Mouse (Mus musculus) megakaryocyte, embryonic 14.5 days (primary cell): ENCODE results near the gene Man2a2.

ENCODE experiments used
- FLI1 ChIP-seq: IDR thresholded peaks from 2 replicates; pipeline ENCODE4 v1.6.1; 2012; ENCODE audit warnings: low read length, inconsistent platforms, mixed read lengths
- GATA1 ChIP-seq: IDR thresholded peaks from 3 replicates; pipeline ENCODE4 v1.6.1; 2012; ENCODE audit warnings: mixed read lengths, low read length, inconsistent platforms, borderline replicate concordance

DNA sequence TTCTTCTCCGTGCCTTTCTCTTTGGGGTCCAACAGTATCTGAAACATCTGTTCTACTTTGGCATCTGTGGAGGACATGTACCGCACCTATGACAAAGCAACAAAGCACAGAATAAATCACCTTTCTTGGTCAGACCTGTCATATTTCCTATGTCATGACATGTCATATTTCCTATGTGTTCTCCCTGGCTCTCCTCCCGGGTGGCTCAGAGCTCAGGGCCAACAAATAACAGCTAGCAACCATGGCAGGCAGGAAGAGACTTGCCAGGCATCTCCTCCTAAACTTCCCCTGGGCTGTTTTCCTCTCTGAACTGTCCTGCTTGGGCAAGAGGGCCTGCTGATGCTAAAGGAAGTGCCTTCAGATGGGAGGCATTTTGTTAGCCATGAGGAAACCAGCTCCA is 34.2 kb downstream of the Man2a2 start:
- TF ChIP-seq GATA1 (no peak), FLI1 (no peak)
